Mouse (Mus musculus) liver, adult 2 months (tissue): ENCODE measurements around the gene Ttc21b.

ENCODE experiments used
- CTCF ChIP-seq: fragments of 200-500 bp; IDR thresholded peaks from 2 replicates; pipeline ENCODE4 v1.5.1; 2011; ENCODE audit warnings: low read depth, low read length, control low read depth
- POLR2A ChIP-seq: fragments of 200-500 bp; IDR thresholded peaks from 2 replicates; pipeline ENCODE4 v1.6.1; 2011; ENCODE audit warnings: low read length, control low read depth; ENCODE audit not compliant: insufficient read depth; ENCODE audit errors: extremely low read depth

- TF ChIP-seq CTCF: no peak
- no peak for TF ChIP-seq POLR2A
Measured at GRCm38 (mm10) chr2:66240334-66240733, 16.1 kb downstream of the Ttc21b start.
